Mouse (Mus musculus): ENCODE data around the gene Pdzd2.
"Not testable (repeated sequence)": the region's sequence is repeated elsewhere in the genome, so short reads cannot be mapped to it uniquely, and the experiment has no call there.

The Pdzd2 gene

GRCm38 (mm10) chr15:12377800-12378199 lies 361.9 kb downstream of the Pdzd2 start:
- DNase-seq (ENCODE audit: low spot score in 2 of 2) = no peak

- peak in 1 of 2 experiments; percentile 13 for DNase-seq (ENCODE audit: low spot score in 2 of 2)
Measured at GRCm38 (mm10) chr15:12376491-12377069, 363.1 kb downstream of the Pdzd2 start.

GRCm38 (mm10) chr15:12375641-12376311 lies 363.9 kb downstream of the Pdzd2 start:
- peak; percentile 85 to 93 for DNase-seq (ENCODE audit: low spot score in 2 of 2)

GRCm38 (mm10) chr15:12374916-12375315 lies 364.8 kb downstream of the Pdzd2 start:
- peak; percentile 15 to 20 for DNase-seq (ENCODE audit: low spot score in 2 of 2)

GRCm38 (mm10) chr15:12373918-12374317 lies 365.8 kb downstream of the Pdzd2 start:
- no peak for DNase-seq (ENCODE audit: low spot score in 2 of 2)

GRCm38 (mm10) chr15:12373496-12373895 lies 366.2 kb downstream of the Pdzd2 start:
- DNase-seq (ENCODE audit: low spot score in 2 of 2) = no peak

GRCm38 (mm10) chr15:12371183-12371582 lies 368.5 kb downstream of the Pdzd2 start:
- DNase-seq (ENCODE audit: low spot score in 2 of 2) = peak; percentile 48 to 71

GRCm38 (mm10) chr15:12370096-12370495 lies 369.6 kb downstream of the Pdzd2 start:
- no peak for DNase-seq (ENCODE audit: low spot score in 2 of 2)

GRCm38 (mm10) chr15:12368850-12369249 lies 370.9 kb downstream of the Pdzd2 start:
- DNase-seq (ENCODE audit: low spot score in 2 of 2) = no peak

GRCm38 (mm10) chr15:12368357-12368756 lies 371.4 kb downstream of the Pdzd2 start:
- DNase-seq (ENCODE audit: low spot score in 2 of 2) = no peak

- no peak for DNase-seq (ENCODE audit: low spot score in 2 of 2)
Measured at GRCm38 (mm10) chr15:12367306-12368080, 372.2 kb downstream of the Pdzd2 start.

GRCm38 (mm10) chr15:12366580-12367305 lies 373.0 kb downstream of the Pdzd2 start:
- not testable (repeated sequence) for DNase-seq (ENCODE audit: low spot score in 2 of 2)

GRCm38 (mm10) chr15:12366072-12366469 lies 373.7 kb downstream of the Pdzd2 start:
- DNase-seq (ENCODE audit: low spot score in 2 of 2) = no peak

- DNase-seq (ENCODE audit: low spot score in 2 of 2) = no peak
Measured at GRCm38 (mm10) chr15:12365416-12366071, 374.2 kb downstream of the Pdzd2 start.

GRCm38 (mm10) chr15:12364096-12364495 lies 375.6 kb downstream of the Pdzd2 start:
- DNase-seq (ENCODE audit: low spot score in 2 of 2) = no peak

GRCm38 (mm10) chr15:12362701-12363040 lies 377.1 kb downstream of the Pdzd2 start:
- DNase-seq (ENCODE audit: low spot score in 2 of 2) = no peak

- DNase-seq (ENCODE audit: low spot score in 2 of 2) = no peak
Measured at GRCm38 (mm10) chr15:12362001-12362700, 377.6 kb downstream of the Pdzd2 start.

- no peak for DNase-seq (ENCODE audit: low spot score in 2 of 2)
Measured at GRCm38 (mm10) chr15:12360519-12361212, 379.1 kb downstream of the Pdzd2 start.

GRCm38 (mm10) chr15:12358384-12358783 lies 381.3 kb downstream of the Pdzd2 start:
- DNase-seq (ENCODE audit: low spot score in 2 of 2) = no peak

- DNase-seq (ENCODE audit: low spot score in 2 of 2) = no peak
Measured at GRCm38 (mm10) chr15:12357459-12357858, 382.3 kb downstream of the Pdzd2 start.

Data from thymus, postnatal 10 days (tissue).